Mouse (Mus musculus): ENCODE measurements around the gene Lix1.

DNA sequence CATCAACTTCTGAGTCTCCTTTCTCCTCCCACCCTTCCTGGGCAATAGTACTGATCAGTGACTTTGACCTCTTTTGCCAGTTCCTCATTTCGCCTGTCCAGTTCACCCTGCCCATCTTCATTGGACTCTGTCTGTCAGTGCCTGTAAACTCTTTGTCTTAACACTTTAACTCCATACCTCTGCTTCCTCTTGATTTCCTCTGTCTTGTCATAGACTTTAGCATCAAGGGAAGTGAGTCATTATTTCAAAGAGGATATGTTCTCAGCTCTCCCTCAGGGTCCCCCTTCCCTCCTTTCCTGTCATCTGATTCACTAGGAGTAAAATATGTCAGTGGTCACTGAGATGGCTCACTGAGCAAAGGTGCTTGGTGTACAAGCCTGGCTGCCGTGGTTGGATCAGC, 3.8 kb upstream of the Lix1 start:
- no peak for TF ChIP-seq CTCF (IDR thresholded peaks at IDR 0.05; ENCODE audit: low read depth)
- no peak for TF ChIP-seq EP300 (IDR thresholded peaks at IDR 0.05; ENCODE audit: low read depth)

All from liver, embryonic 14.5 days (tissue).